Mouse (Mus musculus) cerebellum, adult 2 months (tissue): ENCODE measurements around the gene Fam107b. TPM values are rescaled to one million over a fixed set of nuclear protein-coding genes. Genes with fewer than 3 reads are reported as not detected.

Experiments
- DNase-seq, 2 experiments: peaks; one replicate each; pipeline ENCODE4 v3.0.0; 2021
- H3K27ac ChIP-seq: fragments of 200-500 bp; 2 replicates; pipeline ENCODE4 v1.5.1; 2012; ENCODE audit warnings: low read length, control low read depth, inconsistent platforms; ENCODE audit not compliant: insufficient read depth
- H3K27me3 ChIP-seq: fragments of 200-500 bp; 2 replicates; pipeline ENCODE4 v1.6.1; 2012; ENCODE audit warnings: inconsistent platforms, mild to moderate bottlenecking, low read length, moderate library complexity; ENCODE audit not compliant: control insufficient read depth, insufficient read depth
- H3K4me1 ChIP-seq: fragments of 200-500 bp; 2 replicates; pipeline ENCODE4 v1.6.1; 2011; ENCODE audit warnings: low read length; ENCODE audit not compliant: control insufficient read depth, insufficient read depth
- H3K4me3 ChIP-seq: fragments of 200-500 bp; replicated peaks from 2 replicates; pipeline ENCODE3; 2011; ENCODE audit warnings: mild to moderate bottlenecking, low read depth, low read length, control low read depth; ENCODE audit not compliant: insufficient read depth
- CTCF ChIP-seq: fragments of 200-500 bp; IDR thresholded peaks from 2 replicates; pipeline ENCODE4 v1.5.1; 2011; ENCODE audit warnings: low read depth, mild to moderate bottlenecking, control low read depth, low read length, moderate library complexity, borderline replicate concordance; ENCODE audit not compliant: insufficient read depth
- POLR2A ChIP-seq: fragments of 200-500 bp; IDR thresholded peaks from 2 replicates; pipeline ENCODE4 v1.6.1; 2011; ENCODE audit warnings: low read length, control low read depth, borderline replicate concordance; ENCODE audit not compliant: insufficient read depth
- WGBS: fragments of 180-500 bp; shearing (Covaris S2); methylation state at CpG from one replicate; pipeline ENCODE4 v1.1.7; 2018; 5-methylcytosine and 5-hydroxymethylcytosine counted together
- polyA plus RNA-seq: library from polyadenylated mRNA; depleted of rRNA; stranded (reverse); fragments of >200 nt; gene quantifications from 2 replicates; pipeline ENCODE4 v1.2.3, GENCODE M21; 2012

Fam107b gene
- polyA plus RNA-seq, 1 experiment: 63.7 TPM

DNA sequence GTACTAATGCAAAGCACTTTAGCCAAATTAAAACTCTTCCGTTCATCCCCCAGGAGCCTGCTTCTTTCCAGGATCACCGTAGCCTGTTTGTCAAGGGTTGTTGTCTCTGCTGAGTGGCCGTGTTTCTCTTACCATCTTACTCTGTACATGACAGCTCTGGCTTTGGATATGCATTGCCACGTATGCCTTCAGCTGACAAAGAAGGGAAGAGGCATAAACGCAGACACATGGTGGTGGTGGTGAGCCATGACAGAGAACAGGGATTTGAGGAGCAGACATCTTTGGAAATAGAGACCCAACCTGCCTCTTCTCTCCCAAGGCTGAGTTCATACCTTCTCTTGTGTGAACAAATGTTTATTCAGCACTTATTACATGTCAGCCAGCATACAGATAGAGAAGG, 226.3 kb downstream of the Fam107b start:
- no peak overlapping the region for H3K27ac ChIP-seq
- no peak overlapping the region for H3K4me3 ChIP-seq
- TF ChIP-seq CTCF: no peak
- TF ChIP-seq POLR2A: no peak
- DNase-seq: no peak
- H3K27me3 ChIP-seq: no peaks in the 10 kb centered on the region
- H3K4me1 ChIP-seq: no peaks in the 10 kb centered on the region
- WGBS: 70% methylated on average over 5 of the region's 5 CpGs

DNA sequence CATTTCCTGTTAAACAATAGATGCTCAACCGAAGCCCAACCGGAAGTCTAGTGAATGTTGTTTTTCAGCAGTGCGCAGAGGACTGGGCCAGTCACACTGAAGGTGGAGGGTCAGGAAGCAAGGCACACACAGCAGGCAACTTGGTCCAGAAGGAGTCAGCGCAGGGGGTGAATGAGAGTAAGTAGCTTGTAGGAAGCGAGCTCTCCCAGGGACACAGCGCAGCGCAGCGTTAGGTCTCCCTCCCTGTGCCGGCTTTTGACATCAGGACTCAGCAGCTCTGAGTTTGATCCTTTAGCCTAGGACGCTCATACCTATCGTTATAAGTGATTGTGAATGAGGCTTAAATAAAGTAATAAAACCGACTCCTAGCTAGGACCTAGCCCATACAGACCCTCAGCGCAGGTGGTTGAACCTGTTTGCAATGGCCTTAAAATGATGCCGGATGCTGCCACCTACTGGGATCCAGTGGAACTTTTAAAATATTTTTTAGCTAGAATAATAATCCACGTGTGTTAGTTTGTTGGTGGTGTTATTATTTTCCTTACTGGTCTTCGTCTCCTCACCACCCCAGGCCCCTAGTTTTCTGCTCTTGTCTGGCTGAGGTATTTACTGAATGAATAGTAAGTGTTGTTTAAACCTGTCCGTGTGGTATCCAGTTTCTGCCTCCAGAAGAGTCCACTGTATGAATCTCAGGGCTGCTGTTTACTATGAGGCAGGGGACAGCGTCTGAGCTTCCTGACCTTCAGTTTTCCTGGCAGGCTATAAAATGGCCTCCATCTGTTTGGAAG, 229.7 kb downstream of the Fam107b start:
- TF ChIP-seq CTCF: peak; percentile 70
- TF ChIP-seq POLR2A: no peak
- Histone ChIP-seq H3K4me3 (peak overlapping the region; percentile 50), H3K4me1 (no peaks in the 10 kb centered on the region), H3K27ac (no peak overlapping the region), H3K27me3 (no peaks in the 10 kb centered on the region)
- 7% methylated on average over 18 of the region's 18 CpGs for WGBS
- peak; percentile 45 to 53 for DNase-seq

DNA sequence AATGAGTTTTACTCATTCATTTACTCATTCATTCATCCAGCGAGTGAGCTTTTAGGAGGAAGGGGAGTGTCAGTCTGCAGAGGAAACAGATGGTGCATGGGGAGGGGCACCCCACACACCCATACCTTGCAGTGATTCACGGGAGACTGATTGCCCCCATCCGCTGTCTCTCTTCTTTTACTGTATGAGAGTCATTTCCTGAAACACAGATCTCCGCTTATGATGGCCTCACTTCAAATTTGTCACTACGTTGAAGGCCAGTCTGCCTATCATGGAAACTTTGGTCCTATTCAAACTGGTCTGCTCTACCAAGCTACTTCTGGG, 230.2 kb downstream of the Fam107b start:
- TF ChIP-seq CTCF (no peak), POLR2A (no peak)
- H3K27me3 ChIP-seq: no peaks in the 10 kb centered on the region
- H3K4me3 ChIP-seq: no peak overlapping the region
- no peak for DNase-seq
- H3K27ac ChIP-seq: no peak overlapping the region
- WGBS: 38% methylated on average over 5 of the region's 5 CpGs
- no peaks in the 10 kb centered on the region for H3K4me1 ChIP-seq

DNA sequence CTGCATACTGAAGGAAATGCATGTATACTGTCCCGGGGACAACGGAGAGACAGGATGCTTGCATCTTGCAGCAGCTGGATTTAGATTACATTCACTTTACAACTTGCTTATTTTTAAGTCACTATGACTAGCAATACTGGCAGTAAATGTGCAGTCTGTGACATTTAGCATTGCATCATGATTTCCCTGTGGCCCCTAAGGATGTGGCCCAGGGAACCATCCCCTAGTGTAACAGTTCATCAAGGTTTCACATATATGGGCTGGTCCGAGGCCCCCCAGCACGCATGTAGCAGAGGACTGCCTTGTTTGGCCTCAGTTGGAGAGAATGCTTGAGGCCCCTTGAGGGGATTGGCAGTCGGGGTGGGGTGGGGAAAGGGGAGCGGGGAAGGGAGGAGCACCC, 235.5 kb downstream of the Fam107b start:
- H3K27me3 ChIP-seq: no peaks in the 10 kb centered on the region
- no peak for DNase-seq
- TF ChIP-seq POLR2A (no peak), CTCF (no peak)
- no peak overlapping the region for H3K4me3 ChIP-seq
- H3K27ac ChIP-seq: no peak overlapping the region
- WGBS: 62% methylated on average over 6 of the region's 6 CpGs
- H3K4me1 ChIP-seq: no peaks in the 10 kb centered on the region

DNA sequence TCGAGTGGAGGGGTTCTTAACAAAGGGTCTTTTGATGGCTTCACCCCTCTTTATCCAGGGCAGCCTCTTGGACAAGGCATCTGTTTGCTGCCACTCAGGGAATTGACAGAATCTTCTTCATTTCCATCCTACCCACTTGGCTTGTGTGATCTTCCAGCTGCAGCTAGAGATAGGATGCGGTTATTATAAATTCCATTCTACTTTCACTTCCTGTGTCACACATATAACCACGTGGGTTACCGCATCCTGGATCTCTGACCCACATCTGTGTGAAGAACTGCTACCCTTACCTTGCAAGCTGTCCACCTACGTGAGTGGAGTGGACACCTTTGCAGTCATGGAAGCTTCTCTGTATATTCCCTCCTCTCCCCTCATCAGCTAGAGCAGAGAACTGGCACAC, 240.0 kb downstream of the Fam107b start:
- Histone ChIP-seq H3K27me3 (no peaks in the 10 kb centered on the region), H3K4me3 (no peak overlapping the region), H3K27ac (no peak overlapping the region), H3K4me1 (no peaks in the 10 kb centered on the region)
- DNase-seq: no peak
- TF ChIP-seq CTCF (no peak), POLR2A (no peak)
- WGBS: 65% methylated on average over 5 of the region's 5 CpGs

DNA sequence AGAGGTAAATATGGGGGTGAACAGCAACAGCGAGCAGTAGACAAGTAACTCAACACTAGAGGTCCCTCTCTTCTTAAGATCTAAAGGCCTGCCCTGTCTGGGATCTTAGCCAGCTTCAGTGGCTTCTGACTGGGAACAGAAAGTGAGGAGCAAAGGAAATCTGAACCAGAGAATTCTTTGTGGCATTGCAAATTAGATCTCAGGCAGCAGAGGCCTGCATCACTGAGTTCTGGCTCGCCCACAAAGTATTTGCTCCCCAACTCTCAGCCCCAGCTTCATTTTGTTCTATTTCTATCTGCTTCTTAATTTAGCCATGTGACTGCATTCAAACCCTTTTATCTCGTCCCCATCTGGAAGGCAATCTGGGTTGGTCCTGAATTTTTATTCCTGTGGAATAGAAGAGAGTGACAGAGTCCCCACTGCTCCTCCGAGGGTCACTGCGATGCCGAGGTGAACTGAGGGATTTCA, 245.9 kb downstream of the Fam107b start:
- no peak for TF ChIP-seq POLR2A
- TF ChIP-seq CTCF: peak; percentile 53; the same call in 1 of the 2 replicates
- H3K27ac ChIP-seq: no peak overlapping the region
- DNase-seq: peak; percentile 59 to 77
- no peak overlapping the region for H3K4me3 ChIP-seq
- H3K27me3 ChIP-seq: no peaks in the 10 kb centered on the region
- H3K4me1 ChIP-seq: peaks cover 2% of the 10 kb centered on the region; the same call in 1 of the 2 replicates
- WGBS: 28% methylated on average over 6 of the region's 6 CpGs

DNA sequence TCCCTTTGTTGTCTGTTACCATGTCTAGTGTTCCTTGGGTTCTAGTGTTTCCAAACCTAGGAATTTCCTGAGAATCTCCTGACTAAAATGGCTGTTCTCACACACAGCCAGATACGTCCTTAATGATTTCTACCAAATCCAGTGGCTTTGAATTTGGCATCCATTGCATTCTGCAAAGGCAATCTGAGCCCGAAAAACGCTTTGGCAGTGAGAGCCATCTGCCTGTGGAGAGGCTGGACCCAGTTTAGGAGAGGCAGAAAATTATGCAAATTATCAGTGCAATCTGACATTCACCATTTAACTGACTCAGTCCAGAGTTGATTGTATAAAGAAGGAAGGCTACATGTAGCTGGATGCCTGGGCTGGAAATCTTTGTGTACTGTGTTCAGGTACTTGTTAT, 247.3 kb downstream of the Fam107b start:
- DNase-seq: peak in 1 of 2 experiments; percentile 23
- H3K4me1 ChIP-seq: peaks cover 2% of the 10 kb centered on the region; the same call in 1 of the 2 replicates
- no peaks in the 10 kb centered on the region for H3K27me3 ChIP-seq
- TF ChIP-seq POLR2A (no peak), CTCF (no peak)
- H3K4me3 ChIP-seq: no peak overlapping the region
- 31% methylated on average over 3 of the region's 3 CpGs for WGBS
- H3K27ac ChIP-seq: no peak overlapping the region
